Mouse (Mus musculus) CH12.LX (cell line): ENCODE data around the gene Me1. TPM values are rescaled to one million over a fixed set of nuclear protein-coding genes. Genes with fewer than 3 reads are reported as not detected.

ENCODE experiments used
- DNase-seq: peaks from one replicate; pipeline ENCODE4 v3.0.0-alpha.2; 2013; ENCODE audit errors: extremely low read depth
- H3K27ac ChIP-seq: 2 replicates; pipeline ENCODE4 v1.5.1; 2012; ENCODE audit warnings: low read depth, mild to moderate bottlenecking, control low read depth, moderate library complexity; ENCODE audit not compliant: insufficient read depth
- H3K27me3 ChIP-seq: replicated peaks from 2 replicates; pipeline ENCODE3; 2012; ENCODE audit warnings: inconsistent platforms
- H3K36me3 ChIP-seq, 2 experiments: replicated peaks in 1 of 2; 2 replicates each; pipeline versions ENCODE3 to v1.6.1; 2012; ENCODE audit warnings: inconsistent platforms in 1 of 2, low read length in 1 of 2, mild to moderate bottlenecking in 1 of 2, mixed read lengths in 1 of 2, moderate library complexity in 1 of 2; ENCODE audit not compliant: control insufficient read depth in 1 of 2, insufficient read depth in 1 of 2
- H3K4me1 ChIP-seq, 2 experiments: 2 replicates each; pipeline ENCODE4 v1.6.1; 2012; ENCODE audit warnings: inconsistent platforms in 1 of 2, moderate library complexity in 1 of 2; ENCODE audit not compliant: insufficient read depth in 2 of 2, control insufficient read depth in 1 of 2
- H3K4me2 ChIP-seq: 2 replicates; pipeline ENCODE4 v1.6.1; 2012; ENCODE audit warnings: low read depth, mild to moderate bottlenecking, control low read depth; ENCODE audit not compliant: poor library complexity, insufficient read depth, severe bottlenecking
- H3K4me3 ChIP-seq, 3 experiments: fragments of 150-350 bp in 1 of 3; sonication (generic) in 1 of 3; replicated peaks in 1 of 3; 2 replicates each; pipeline versions ENCODE3 to v1.5.1; 2011 to 2012; ENCODE audit warnings: low read depth in 2 of 3, low read length in 2 of 3, mild to moderate bottlenecking in 2 of 3, moderate library complexity in 2 of 3, control low read depth in 1 of 3, improper control_type of control experiment in 1 of 3, inconsistent platforms in 1 of 3, mixed read lengths in 1 of 3; ENCODE audit not compliant: poor library complexity in 1 of 3
- H3K79me2 ChIP-seq: replicated peaks from 2 replicates; pipeline ENCODE4 v1.6.1; 2012; ENCODE audit warnings: mild to moderate bottlenecking, moderate library complexity; ENCODE audit not compliant: control insufficient read depth, poor library complexity, insufficient read depth, severe bottlenecking; ENCODE audit errors: extremely low read depth
- H3K9ac ChIP-seq: 2 replicates; pipeline ENCODE4 v1.6.1; 2012; ENCODE audit warnings: low read depth, mild to moderate bottlenecking, control low read depth, moderate library complexity; ENCODE audit not compliant: insufficient read depth
- H3K9me3 ChIP-seq: replicated peaks from 2 replicates; pipeline ENCODE3; 2012; ENCODE audit warnings: low read length, inconsistent platforms, mixed read lengths
- BHLHE40 ChIP-seq: IDR thresholded peaks from 2 replicates; pipeline ENCODE4 v1.6.1; 2011; ENCODE audit warnings: mild to moderate bottlenecking, low read depth, low read length, improper control_type of control experiment
- CHD1 ChIP-seq: IDR thresholded peaks from 2 replicates; pipeline ENCODE4 v1.6.1; 2012; ENCODE audit warnings: low read depth, low read length, improper control_type of control experiment, inconsistent platforms
- CHD2 ChIP-seq: IDR thresholded peaks from 2 replicates; pipeline ENCODE4 v1.6.1; 2011; ENCODE audit warnings: low read length, improper control_type of control experiment
- CTCF ChIP-seq, 2 experiments: IDR thresholded peaks in 1 of 2; conservative IDR thresholded peaks in 1 of 2; 2 replicates each; pipeline ENCODE4 v1.5.1; 2011 to 2012; ENCODE audit warnings: low read depth in 2 of 2, low read length in 2 of 2, improper control_type of control experiment in 1 of 2, inconsistent platforms in 1 of 2, mild to moderate bottlenecking in 1 of 2, moderate library complexity in 1 of 2
- EP300 ChIP-seq: IDR thresholded peaks from 2 replicates; pipeline ENCODE4 v1.6.1; 2011; ENCODE audit warnings: low read length, improper control_type of control experiment
- ETS1 ChIP-seq: conservative IDR thresholded peaks from 2 replicates; pipeline ENCODE4 v1.6.1; 2012; ENCODE audit warnings: low read depth, mild to moderate bottlenecking, inconsistent platforms, low read length, improper control_type of control experiment, moderate library complexity
- HCFC1 ChIP-seq: IDR thresholded peaks from 2 replicates; pipeline ENCODE4 v1.6.1; 2012; ENCODE audit warnings: low read depth, mild to moderate bottlenecking, inconsistent platforms, low read length, improper control_type of control experiment
- JUND ChIP-seq: conservative IDR thresholded peaks from 2 replicates; pipeline ENCODE4 v1.6.1; 2011; ENCODE audit warnings: low read depth, low read length, improper control_type of control experiment
- MAFK ChIP-seq: IDR thresholded peaks from 2 replicates; pipeline ENCODE4 v1.6.1; 2011; ENCODE audit warnings: low read length, improper control_type of control experiment; ENCODE audit not compliant: insufficient replicate concordance
- MYC ChIP-seq: IDR thresholded peaks from 2 replicates; pipeline ENCODE4 v1.6.1; 2011; ENCODE audit warnings: low read depth, mild to moderate bottlenecking, improper control_type of control experiment, low read length
- NELFE ChIP-seq: IDR thresholded peaks from 2 replicates; pipeline ENCODE4 v1.6.1; 2011; ENCODE audit warnings: low read depth, low read length, improper control_type of control experiment
- NRF1 ChIP-seq: IDR thresholded peaks from 2 replicates; pipeline ENCODE4 v1.6.1; 2014; ENCODE audit warnings: low read depth, mild to moderate bottlenecking, inconsistent platforms, low read length, improper control_type of control experiment, moderate library complexity
- POLR2A ChIP-seq: IDR thresholded peaks from 2 replicates; pipeline ENCODE4 v1.6.1; 2011; ENCODE audit warnings: low read depth, mild to moderate bottlenecking, improper control_type of control experiment, low read length
- POLR2AphosphoS2 ChIP-seq: IDR thresholded peaks from 2 replicates; pipeline ENCODE4 v1.6.1; 2011; ENCODE audit warnings: low read depth, low read length, improper control_type of control experiment
- RCOR1 ChIP-seq: conservative IDR thresholded peaks from 2 replicates; pipeline ENCODE4 v1.6.1; 2012; ENCODE audit warnings: low read depth, mild to moderate bottlenecking, inconsistent platforms, low read length, improper control_type of control experiment
- SIN3A ChIP-seq: IDR thresholded peaks from 2 replicates; pipeline ENCODE4 v1.6.1; 2012; ENCODE audit warnings: low read length, improper control_type of control experiment, inconsistent platforms
- SMC3 ChIP-seq: IDR thresholded peaks from 2 replicates; pipeline ENCODE4 v1.6.1; 2011; ENCODE audit warnings: low read depth, low read length, improper control_type of control experiment
- TBP ChIP-seq: conservative IDR thresholded peaks from 2 replicates; pipeline ENCODE4 v1.6.1; 2011; ENCODE audit warnings: low read depth, low read length, improper control_type of control experiment
- USF1 ChIP-seq: IDR thresholded peaks from 2 replicates; pipeline ENCODE4 v1.6.1; 2014; ENCODE audit warnings: low read depth, mild to moderate bottlenecking, inconsistent platforms, low read length, improper control_type of control experiment
- USF2 ChIP-seq: conservative IDR thresholded peaks from 2 replicates; pipeline ENCODE4 v1.6.1; 2011; ENCODE audit warnings: low read depth, low read length, improper control_type of control experiment
- ZC3H11A ChIP-seq: IDR thresholded peaks from 2 replicates; pipeline ENCODE4 v1.6.1; 2012; ENCODE audit warnings: low read depth, mild to moderate bottlenecking, inconsistent platforms, low read length, improper control_type of control experiment
- ZKSCAN1 ChIP-seq: IDR thresholded peaks from 2 replicates; pipeline ENCODE4 v1.6.1; 2012; ENCODE audit warnings: low read depth, inconsistent platforms, low read length, improper control_type of control experiment, borderline replicate concordance
- ZMIZ1 ChIP-seq: IDR thresholded peaks from 2 replicates; pipeline ENCODE4 v1.6.1; 2012; ENCODE audit warnings: low read depth, mild to moderate bottlenecking, inconsistent platforms, low read length, improper control_type of control experiment
- dilution Hi-C: fragments of 300-500 bp; cut with MboI; formaldehyde crosslinking; loops from 2 replicates; pipeline ENCODE4 v1.14.3; 2020; ENCODE audit warnings: low sequenced_read_pairs; ENCODE audit not compliant: extremely low pct_unique_long_range_greater_than_20kb, extremely low pct_ligation_motif_present
- in situ Hi-C: fragments of 300-500 bp; cut with MboI; formaldehyde crosslinking; loops from 3 replicates; pipeline ENCODE4 v1.14.3; 2019; ENCODE audit warnings: low sequenced_read_pairs, low pct_ligation_motif_present, low pct_unique_long_range_greater_than_20kb, mixed read lengths
- polyA plus RNA-seq: library from polyadenylated mRNA; unstranded; fragments of >175 nt; gene quantifications from 2 replicates; pipeline ENCODE4 v1.2.1, GENCODE M21; 2012; ENCODE audit warnings: low read depth; ENCODE audit not compliant: insufficient read length
- total RNA-seq, 2 experiments: library from RNA; depleted of rRNA; stranded (reverse); fragments of 300-350 nt in 1 of 2; fragments of >200 nt in 1 of 2; gene quantifications; 2 replicates each; pipeline ENCODE4 v1.2.3; 2012 to 2014

Me1 gene
- total and polyA plus RNA-seq, 3 experiments: 9.4 to 39.9 (median 16.7) TPM

DNA sequence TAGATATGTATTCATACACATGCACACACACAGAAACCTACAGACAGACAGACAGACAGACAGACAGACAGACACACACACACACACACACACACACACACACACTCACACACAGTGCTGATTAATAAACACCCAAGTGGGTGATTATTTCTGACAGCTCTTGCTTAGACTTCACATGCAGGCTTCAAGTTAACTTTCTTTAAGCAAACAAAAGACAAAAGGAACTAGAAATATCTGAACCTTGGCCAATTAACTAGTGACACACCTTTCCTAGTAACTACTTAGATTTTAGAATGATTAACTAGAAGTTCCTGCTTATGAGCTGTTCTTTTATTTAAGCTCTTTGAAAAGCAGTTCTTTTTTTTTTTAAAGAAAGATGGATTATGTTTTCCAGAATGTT lies 38.6 kb upstream of the Me1 start:
- H3K9ac ChIP-seq: no peak overlapping the region
- no peak for DNase-seq
- no peaks in the 10 kb centered on the region for H3K36me3 ChIP-seq
- in situ Hi-C loops: loop anchor here (25.0 kb wide), 1 partner anchor 272 kb away; the partner anchor contains the start of genes Dop1a and Ube2cbp
- H3K4me3 ChIP-seq: no peak overlapping the region
- TF ChIP-seq SMC3: no peak
- TF ChIP-seq POLR2AphosphoS2: no peak
- TF ChIP-seq ETS1: no peak
- TF ChIP-seq, all 38 proteins: peak for 0
- Histone ChIP-seq H3K27ac (no peak overlapping the region), H3K4me2 (no peak overlapping the region), H3K9me3 (no peaks in the 10 kb centered on the region), H3K27me3 (no peaks in the 10 kb centered on the region), H3K4me1 (no peaks in the 10 kb centered on the region), H3K79me2 (no peaks in the 10 kb centered on the region)
- dilution Hi-C loops: no loop called here

DNA sequence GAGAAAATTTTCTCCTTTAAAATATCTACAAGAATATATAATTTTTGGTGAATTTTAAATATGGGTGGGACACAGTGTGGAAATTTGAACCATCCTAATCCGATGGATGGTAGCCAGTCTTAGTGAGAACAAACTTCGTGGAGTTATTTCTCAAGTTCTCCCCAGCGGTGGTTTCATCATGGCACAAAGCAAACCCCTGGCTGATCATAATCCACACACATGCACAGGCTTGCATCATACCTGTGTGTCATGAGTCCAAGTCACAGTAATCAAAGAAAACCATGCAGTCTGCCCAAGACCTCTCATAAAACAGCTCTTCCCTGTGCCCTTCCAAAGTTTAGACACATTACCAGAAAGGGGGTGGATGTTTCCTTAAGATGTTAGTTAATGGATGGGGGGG lies 34.1 kb upstream of the Me1 start:
- Histone ChIP-seq H3K4me1 (peaks cover 0 to 6% of the 10 kb centered on the region in 2 experiments; a peak in 2 of 4 replicates), H3K27me3 (no peaks in the 10 kb centered on the region), H3K4me2 (no peak overlapping the region), H3K79me2 (no peaks in the 10 kb centered on the region), H3K4me3 (no peak overlapping the region), H3K27ac (no peak overlapping the region), H3K9ac (no peak overlapping the region)
- in situ Hi-C loops: loop anchor here (25.0 kb wide), 1 partner anchor 268 kb away; the partner anchor contains the start of genes Dop1a and Ube2cbp
- TF ChIP-seq USF2 (no peak), HCFC1 (no peak), MAFK (no peak), USF1 (no peak), NELFE (no peak), JUND (no peak), TBP (no peak)
- TF ChIP-seq, all 38 proteins: peak for 0
- DNase-seq: no peak
- dilution Hi-C loops: no loop called here
- Histone ChIP-seq H3K36me3 (no peaks in the 10 kb centered on the region), H3K9me3 (no peaks in the 10 kb centered on the region)

DNA sequence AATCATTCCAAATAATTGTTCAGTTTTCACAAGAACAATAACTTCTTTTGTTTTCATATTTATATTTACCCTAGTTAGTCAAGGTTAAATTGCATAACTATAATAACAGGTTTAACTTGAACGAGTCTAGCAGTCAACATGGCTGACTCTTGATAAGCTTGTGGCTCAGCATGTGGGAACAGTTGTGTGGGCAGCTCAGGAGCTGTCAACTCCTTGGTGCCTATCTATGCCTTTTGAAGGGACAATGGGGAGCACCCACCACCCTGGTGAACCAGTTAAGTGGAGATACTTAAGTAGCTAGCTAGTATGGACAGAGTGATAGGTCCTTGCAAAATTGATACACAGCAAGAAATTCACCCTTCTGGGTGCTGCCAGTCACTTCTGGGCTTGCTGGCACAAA lies 33.3 kb upstream of the Me1 start:
- H3K9ac ChIP-seq: no peak overlapping the region
- H3K4me2 ChIP-seq: no peak overlapping the region
- no peaks in the 10 kb centered on the region for H3K36me3 ChIP-seq
- peaks cover 0 to 6% of the 10 kb centered on the region in 2 experiments; a peak in 2 of 4 replicates for H3K4me1 ChIP-seq
- no peak overlapping the region for H3K27ac ChIP-seq
- dilution Hi-C loops (no loop called here), in situ Hi-C loops (loop anchor here (25.0 kb wide), 1 partner anchor 267 kb away; the partner anchor contains the start of genes Dop1a and Ube2cbp)
- H3K79me2 ChIP-seq: no peaks in the 10 kb centered on the region
- H3K27me3 ChIP-seq: no peaks in the 10 kb centered on the region
- TF ChIP-seq POLR2A (no peak), HCFC1 (no peak), ZMIZ1 (no peak), EP300 (no peak), CTCF (conservative IDR thresholded peaks at IDR 0.05 in 1 of 2, IDR thresholded peaks at IDR 0.05 in 1 of 2; ENCODE audit: low read depth in 2 of 2, low read length in 2 of 2) (no peak), CHD2 (no peak), POLR2AphosphoS2 (no peak), ZKSCAN1 (no peak), ZC3H11A (no peak), BHLHE40 (no peak), CHD1 (no peak), SIN3A (no peak), TBP (no peak), MYC (no peak), SMC3 (no peak), ETS1 (no peak), RCOR1 (no peak), NRF1 (no peak), NELFE (no peak), JUND (no peak)
- DNase-seq: no peak
- H3K4me3 ChIP-seq: no peak overlapping the region
- H3K9me3 ChIP-seq: no peaks in the 10 kb centered on the region
